In the genomic region with DNA sequence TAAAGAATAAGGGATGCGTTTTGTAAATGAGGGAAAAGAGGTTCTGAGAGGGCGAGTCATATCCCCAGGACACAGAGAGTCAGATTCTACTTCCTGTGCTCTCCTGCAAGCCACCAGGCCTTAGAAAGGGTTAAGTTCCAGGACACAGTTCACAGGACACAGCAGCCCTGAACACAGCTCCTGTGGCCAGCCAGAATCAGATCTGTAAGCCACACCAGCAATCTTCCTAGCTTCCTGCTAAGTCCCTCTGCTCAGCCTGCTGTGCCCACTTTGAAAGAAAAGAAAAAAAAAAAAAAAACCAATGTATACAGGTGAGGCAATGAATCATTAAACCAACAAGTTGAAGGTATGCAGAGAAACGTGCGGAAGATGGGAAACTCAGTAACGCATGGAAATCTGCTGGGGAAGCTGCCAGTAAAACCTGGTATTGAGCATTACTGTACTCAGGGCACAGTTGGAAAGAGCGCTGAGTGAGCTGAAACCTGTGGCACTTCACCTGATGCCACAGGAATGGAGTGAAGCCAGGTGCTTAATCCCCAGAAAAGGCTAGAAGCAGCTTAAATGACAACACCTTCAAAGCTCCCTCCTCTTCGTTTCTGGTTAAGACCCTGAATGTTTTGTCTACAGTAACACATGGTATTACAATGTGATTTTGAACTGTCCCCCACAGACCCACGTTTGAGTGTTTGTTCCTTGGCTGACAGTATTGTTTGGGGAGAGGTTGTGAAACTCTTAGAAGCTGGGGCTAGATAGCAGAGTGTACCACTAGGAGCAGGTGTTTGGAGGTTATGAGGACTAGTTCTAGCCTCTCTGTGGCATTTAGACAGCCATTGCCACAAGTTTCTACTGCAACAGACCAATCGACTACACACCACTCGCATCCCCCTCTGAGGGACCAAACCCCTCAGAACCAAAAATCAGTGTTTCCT, we compare ENCODE assay signal across 18 mouse cellular contexts. TPM values are rescaled to one million over a fixed set of nuclear protein-coding genes. Genes with fewer than 3 reads are reported as not detected.
DNase-seq lines count a peak whose midpoint lies in the region; ATAC-seq and TF ChIP-seq lines count a peak whose summit lies in the region.
"Had no signal": no experiment of that assay in that cellular context is flagged by ENCODE, and none has a peak within 500 bp of the region (broad histone marks: within the 10 kb centered on the region; RNA-seq: fewer than 3 reads in every experiment).

No protein-coding gene starts in this region.

- ATAC-seq in lung, postnatal 0 days, result peak; percentile 74
- ATAC-seq: activated CD4-positive, CD25-positive, alpha-beta regulatory T cell, adult 4 months; CD4-positive, CD25-positive, alpha-beta regulatory T cell, adult 4 months; forebrain, embryonic 15.5 days had no signal

- peak overlapping the region; percentile 61 for H3K27ac ChIP-seq in gastrocnemius, adult 2 months
- H3K27ac ChIP-seq in liver, adult 2 months (replicated peaks; ENCODE audit: insufficient read depth, low read depth, low read length), result peak overlapping the region; percentile 74
- no peak overlapping the region for H3K27ac ChIP-seq in lung, postnatal 0 days (ENCODE audit: low read length)
- H3K27ac ChIP-seq: embryonic facial prominence, embryonic 13.5 days; forebrain, embryonic 15.5 days; heart, embryonic 10.5 days; hindbrain, embryonic 10.5 days; limb, embryonic 13.5 days had no signal

- no peak for TF ChIP-seq EP300 in lung, postnatal 0 days (IDR thresholded peaks at IDR 0.05)

- no peak overlapping the region for H3K4me3 ChIP-seq in gastrocnemius, adult 2 months
- no peak overlapping the region for H3K4me3 ChIP-seq in liver, adult 2 months (ENCODE audit: insufficient read depth, low read depth, low read length)
- H3K4me3 ChIP-seq in lung, postnatal 0 days (ENCODE audit: low read depth, low read length), result no peak overlapping the region
- H3K4me3 ChIP-seq: embryonic facial prominence, embryonic 13.5 days; forebrain, embryonic 15.5 days; heart, embryonic 10.5 days; hindbrain, embryonic 10.5 days; limb, embryonic 13.5 days had no signal

- H3K4me1 ChIP-seq in liver, adult 2 months (ENCODE audit: control insufficient read depth, insufficient read depth, low read length), result peaks cover 23% of the 10 kb centered on the region
- peaks cover 13% of the 10 kb centered on the region; the same call in 1 of the 2 replicates for H3K4me1 ChIP-seq in lung, postnatal 0 days (ENCODE audit: insufficient read depth, low read depth, low read length)

- no peak overlapping the region for H3K4me2 ChIP-seq in lung, postnatal 0 days (replicated peaks; ENCODE audit: low read depth, low read length)
- H3K4me2 ChIP-seq: embryonic facial prominence, embryonic 13.5 days; forebrain, embryonic 15.5 days; limb, embryonic 13.5 days; midbrain, embryonic 11.5 days had no signal

- no peaks in the 10 kb centered on the region for H3K27me3 ChIP-seq in liver, adult 2 months (ENCODE audit: control insufficient read depth, insufficient read depth, low read length)
- H3K27me3 ChIP-seq in lung, postnatal 0 days (replicated peaks; ENCODE audit: insufficient read depth, low read length), result no peaks in the 10 kb centered on the region
- H3K27me3 ChIP-seq: forebrain, embryonic 15.5 days; limb, embryonic 13.5 days had no signal

- TF ChIP-seq CTCF in gastrocnemius, adult 2 months (IDR thresholded peaks at IDR 0.05), result no peak
- no peak for TF ChIP-seq CTCF in liver, adult 2 months (IDR thresholded peaks at IDR 0.05; ENCODE audit: low read depth, low read length)
- no peak for TF ChIP-seq CTCF in lung, postnatal 0 days (IDR thresholded peaks at IDR 0.05)

- H3K9ac ChIP-seq in liver, adult 2 months (ENCODE audit: low read depth, low read length), result no peak overlapping the region
- H3K9ac ChIP-seq in lung, postnatal 0 days (replicated peaks; ENCODE audit: low read depth), result no peak overlapping the region
- H3K9ac ChIP-seq: embryonic facial prominence, embryonic 13.5 days; forebrain, embryonic 15.5 days; limb, embryonic 13.5 days had no signal

- intact Hi-C loops in gastrocnemius, adult 2 months (cut with DNase I), result no loop called here

- TF ChIP-seq POLR2A in liver, adult 2 months (IDR thresholded peaks at IDR 0.05; ENCODE audit: extremely low read depth, insufficient read depth, low read length), result no peak

- peaks cover 32% of the 10 kb centered on the region; the same call in 1 of the 2 replicates for H3K79me2 ChIP-seq in liver, adult 2 months (ENCODE audit: control insufficient read depth, insufficient read depth, low read length)

- DNase-seq in gastrocnemius, adult 2 months, result no peak
- no peak for DNase-seq in gastrocnemius, postnatal 25 days
- peak; percentile 89 for DNase-seq in liver, adult 2 months (ENCODE audit: extremely low read depth, low read depth, low spot score)
- DNase-seq in liver, result no peak
- peak; percentile 65 for DNase-seq in lung, postnatal 0 days (ENCODE audit: low spot score)
- DNase-seq in lung, postnatal 25 days (ENCODE audit: low spot score), result no peak
- no peak for DNase-seq in cerebellum, adult 11 months
- DNase-seq: adrenal gland, postnatal 10 days; cerebellum, postnatal 10 days; thymus, postnatal 14 days had no signal

- H3K9me3 ChIP-seq in lung, postnatal 0 days (ENCODE audit: low read length), result no peaks in the 10 kb centered on the region
- H3K9me3 ChIP-seq: embryonic facial prominence, embryonic 13.5 days; forebrain, embryonic 15.5 days; heart, embryonic 10.5 days; hindbrain, embryonic 10.5 days; limb, embryonic 13.5 days had no signal

- WGBS in liver, adult 2 months, result 32% methylated on average over 10 of the region's 10 CpGs
- 57% methylated on average over 10 of the region's 10 CpGs for WGBS in lung, postnatal 0 days

- H3K36me3 ChIP-seq in liver, adult 2 months (ENCODE audit: control insufficient read depth, insufficient read depth, low read length), result 0 out of 2 replicates have a peak, but pooled peaks cover under 1% of the 10 kb centered on the region
- H3K36me3 ChIP-seq in lung, postnatal 0 days (ENCODE audit: insufficient read depth, low read length), result no peaks in the 10 kb centered on the region
- H3K36me3 ChIP-seq: forebrain, embryonic 15.5 days; heart, embryonic 10.5 days had no signal

RNA-seq across cellular contexts. Expression of gene Lrig1, which starts 46.3 kb away (rescaled TPM):
- 10 to 100 TPM; 38.9 to 57.9 TPM for total RNA-seq in gastrocnemius, adult 2 months (2021)
- 10 to 100 TPM; 35.9 to 38.8 TPM for total RNA-seq in gastrocnemius, postnatal 25 days (2021)
- 12.4 and 13.3 TPM in 2 replicates for total RNA-seq in liver, adult 2 months (2014; rRNA removed)
- polyA plus RNA-seq in liver, adult 2 months (2012; rRNA removed), result 12.9 and 14.8 TPM in 2 replicates
- 8.1 and 9.2 TPM in 2 replicates for polyA plus RNA-seq in lung, postnatal 0 days (2015; fragmentation: Nextera tagmentation; extraction: Ambion mirVana)

Comparison
In these comparisons a context has a peak if more than half of its experiments do, and no peak if none do; other contexts are left out.
1. DNase-seq: peak in liver, adult 2 months (single experiment) and lung, postnatal 0 days (single experiment); none in gastrocnemius, adult 2 months (single experiment), gastrocnemius, postnatal 25 days (single experiment), liver (single experiment), lung, postnatal 25 days (single experiment) and cerebellum, adult 11 months (single experiment).